Mouse (Mus musculus) forebrain, embryonic 16.5 days (tissue): Measurements from ENCODE around the gene Zfp609. TPM values are rescaled to one million over a fixed set of nuclear protein-coding genes. Genes with fewer than 3 reads are reported as not detected.
"Not testable (repeated sequence)": the region's sequence is repeated elsewhere in the genome, so short reads cannot be mapped to it uniquely, and the experiment has no call there.

ENCODE experiments used
- ATAC-seq: fragments of 200-750 bp; cut with Nextera tagmentation; 2 replicates; pipeline ENCODE4 v1.8.0; 2017; ENCODE audit warnings: mild to moderate bottlenecking, moderate library complexity
- H3K27ac ChIP-seq: fragments of 300-500 bp; sonication (generic); 2 replicates; pipeline ENCODE4 v1.5.1; 2014; ENCODE audit warnings: low read length, control low read depth
- H3K27me3 ChIP-seq: fragments of 300-500 bp; sonication (generic); replicated peaks from 2 replicates; pipeline ENCODE4 v1.6.1; 2014; ENCODE audit warnings: low read length; ENCODE audit not compliant: control insufficient read depth, insufficient read depth
- H3K36me3 ChIP-seq: fragments of 300-500 bp; sonication (generic); 2 replicates; pipeline ENCODE4 v1.6.1; 2014; ENCODE audit not compliant: control insufficient read depth, insufficient read depth
- H3K4me1 ChIP-seq: fragments of 300-500 bp; sonication (generic); replicated peaks from 2 replicates; pipeline ENCODE4 v1.6.1; 2014; ENCODE audit warnings: low read length; ENCODE audit not compliant: control insufficient read depth, insufficient read depth
- H3K4me2 ChIP-seq: fragments of 300-500 bp; sonication (generic); 2 replicates; pipeline ENCODE4 v1.6.1; 2014; ENCODE audit warnings: mild to moderate bottlenecking, low read length, control low read depth
- H3K4me3 ChIP-seq: fragments of 300-500 bp; sonication (generic); replicated peaks from 2 replicates; pipeline ENCODE4 v1.5.1; 2014; ENCODE audit warnings: mild to moderate bottlenecking, low read length, control low read depth
- H3K9ac ChIP-seq: fragments of 300-500 bp; sonication (generic); replicated peaks from 2 replicates; pipeline ENCODE4 v1.6.1; 2014; ENCODE audit warnings: low read depth, low read length, control low read depth
- H3K9me3 ChIP-seq: fragments of 300-500 bp; sonication (generic); 2 replicates; pipeline ENCODE4 v1.6.1; 2016; ENCODE audit warnings: low read length; ENCODE audit not compliant: control insufficient read depth
- WGBS: fragments of 180-500 bp; shearing (Covaris S2); extraction: QIAGEN DNeasy Blood & Tissue Kit; methylation state at CpG from one replicate; pipeline ENCODE4 v1.1.7; 2014; 5-methylcytosine and 5-hydroxymethylcytosine counted together
- polyA plus RNA-seq: library from polyadenylated mRNA; unstranded; fragments of >200 nt; fragmentation: Nextera tagmentation; extraction: Ambion mirVana; gene quantifications from 2 replicates; pipeline ENCODE4 v1.2.1, GENCODE M21; 2015

Zfp609 gene
- polyA plus RNA-seq, 1 experiment from 2014 or later: 7.7 TPM

GRCm38 (mm10) chr9:65667701-65668100 lies 159.7 kb downstream of the Zfp609 start, which contains the start of gene Oaz2:
Gene Oaz2, plus strand, starts transcription at chr9:65668001.
- no peak within 1 kb of the TSS for H3K27ac ChIP-seq

GRCm38 (mm10) chr9:65666042-65666441 lies 161.3 kb downstream of the Zfp609 start:
- WGBS: 6% methylated on average over 5 of the region's 5 CpGs
- ATAC-seq: peak; percentile 36; the same call in 1 of the 2 replicates
- H3K9ac ChIP-seq: no peak overlapping the region
- no peaks in the 10 kb centered on the region for H3K4me1 ChIP-seq
- no peaks in the 10 kb centered on the region for H3K27me3 ChIP-seq
- H3K4me3 ChIP-seq: no peak overlapping the region
- H3K36me3 ChIP-seq: no peaks in the 10 kb centered on the region
- no peaks in the 10 kb centered on the region for H3K9me3 ChIP-seq
- no peak overlapping the region for H3K4me2 ChIP-seq
- H3K27ac ChIP-seq: no peak overlapping the region

More at GRCm38 (mm10) chr9:65667701-65668100, 159.7 kb downstream of the Zfp609 start, which contains the start of gene Oaz2:
- Histone ChIP-seq H3K4me3 (no peak within 1 kb of the TSS), H3K4me1 (no peaks in the 10 kb centered on the region), H3K4me2 (no peak within 1 kb of the TSS), H3K36me3 (no peaks in the 10 kb centered on the region), H3K27me3 (no peaks in the 10 kb centered on the region), H3K9me3 (no peaks in the 10 kb centered on the region), H3K9ac (no peak within 1 kb of the TSS)
- 94% methylated on average over 8 of the region's 8 CpGs for WGBS
- ATAC-seq: no peak

GRCm38 (mm10) chr9:65664163-65664562 lies 163.2 kb downstream of the Zfp609 start:
- ATAC-seq: no peak
- Histone ChIP-seq H3K4me1 (no peaks in the 10 kb centered on the region), H3K4me2 (no peak overlapping the region), H3K9me3 (no peaks in the 10 kb centered on the region), H3K27me3 (no peaks in the 10 kb centered on the region), H3K4me3 (no peak overlapping the region), H3K27ac (no peak overlapping the region), H3K9ac (no peak overlapping the region), H3K36me3 (no peaks in the 10 kb centered on the region)
- 2% methylated on average over 3 of the region's 3 CpGs for WGBS

GRCm38 (mm10) chr9:65661493-65661892 lies 165.9 kb downstream of the Zfp609 start:
- Histone ChIP-seq H3K9me3 (no peaks in the 10 kb centered on the region), H3K9ac (no peak overlapping the region), H3K4me3 (no peak overlapping the region), H3K27ac (no peak overlapping the region), H3K36me3 (no peaks in the 10 kb centered on the region), H3K27me3 (no peaks in the 10 kb centered on the region), H3K4me1 (no peaks in the 10 kb centered on the region), H3K4me2 (no peak overlapping the region)
- ATAC-seq: no peak
- WGBS: 60% methylated on average over 1 of the region's 1 CpGs

- Histone ChIP-seq H3K9me3 (no peaks in the 10 kb centered on the region), H3K27ac (no peak overlapping the region), H3K4me1 (no peaks in the 10 kb centered on the region), H3K9ac (no peak overlapping the region), H3K4me3 (no peak overlapping the region), H3K4me2 (no peak overlapping the region), H3K36me3 (no peaks in the 10 kb centered on the region), H3K27me3 (no peaks in the 10 kb centered on the region)
- WGBS: 58% methylated on average over 5 of the region's 5 CpGs
- no peak for ATAC-seq
Measured at GRCm38 (mm10) chr9:65661029-65661428, 166.3 kb downstream of the Zfp609 start.

- 59% methylated on average over 3 of the region's 3 CpGs for WGBS
- Histone ChIP-seq H3K27me3 (no peaks in the 10 kb centered on the region), H3K27ac (no peak overlapping the region), H3K4me3 (no peak overlapping the region), H3K36me3 (no peaks in the 10 kb centered on the region), H3K9ac (no peak overlapping the region), H3K9me3 (no peaks in the 10 kb centered on the region), H3K4me1 (no peaks in the 10 kb centered on the region), H3K4me2 (no peak overlapping the region)
- no peak for ATAC-seq
Measured at GRCm38 (mm10) chr9:65657218-65657617, 170.1 kb downstream of the Zfp609 start.

- no peaks in the 10 kb centered on the region for H3K27me3 ChIP-seq
- H3K9me3 ChIP-seq: no peaks in the 10 kb centered on the region
- H3K9ac ChIP-seq: no peak overlapping the region
- H3K4me3 ChIP-seq: no peak overlapping the region
- no peaks in the 10 kb centered on the region for H3K36me3 ChIP-seq
- H3K4me2 ChIP-seq: no peak overlapping the region
- no peak for ATAC-seq
- H3K4me1 ChIP-seq: no peaks in the 10 kb centered on the region
- 87% methylated on average over 8 of the region's 8 CpGs for WGBS
- no peak overlapping the region for H3K27ac ChIP-seq
Measured at GRCm38 (mm10) chr9:65655540-65655939, 171.8 kb downstream of the Zfp609 start.

GRCm38 (mm10) chr9:65654700-65655237 lies 172.6 kb downstream of the Zfp609 start:
- WGBS: 85% methylated on average over 3 of the region's 3 CpGs
- Histone ChIP-seq H3K27me3 (no peaks in the 10 kb centered on the region), H3K36me3 (no peaks in the 10 kb centered on the region), H3K4me2 (no peak overlapping the region), H3K9me3 (no peaks in the 10 kb centered on the region), H3K4me1 (no peaks in the 10 kb centered on the region), H3K27ac (no peak overlapping the region), H3K4me3 (no peak overlapping the region), H3K9ac (no peak overlapping the region)
- no peak for ATAC-seq

- Histone ChIP-seq H3K9me3 (no peaks in the 10 kb centered on the region), H3K4me1 (no peaks in the 10 kb centered on the region), H3K9ac (no peak overlapping the region), H3K27ac (no peak overlapping the region), H3K4me3 (no peak overlapping the region), H3K4me2 (no peak overlapping the region), H3K27me3 (no peaks in the 10 kb centered on the region), H3K36me3 (no peaks in the 10 kb centered on the region)
- WGBS: 95% methylated on average over 4 of the region's 4 CpGs
- ATAC-seq: no peak
Measured at GRCm38 (mm10) chr9:65653741-65654140, 173.6 kb downstream of the Zfp609 start.

- 95% methylated on average over 1 of the region's 1 CpGs for WGBS
Measured at GRCm38 (mm10) chr9:65651957-65652356, 175.4 kb downstream of the Zfp609 start.

More at GRCm38 (mm10) chr9:65651957-65652356, 175.4 kb downstream of the Zfp609 start:
- H3K27me3 ChIP-seq, H3K9ac ChIP-seq, ATAC-seq, H3K4me2 ChIP-seq, H3K9me3 ChIP-seq, H3K4me3 ChIP-seq, H3K36me3 ChIP-seq, H3K4me1 ChIP-seq, H3K27ac ChIP-seq: not testable (repeated sequence)
